Mouse (Mus musculus) layer of hippocampus, adult 8-10 months (tissue): Measurements from ENCODE around the gene Vmn1r26. TPM values are rescaled to one million over a fixed set of nuclear protein-coding genes. Genes with fewer than 3 reads are reported as not detected.
"Not testable (repeated sequence)": the region's sequence is repeated elsewhere in the genome, so short reads cannot be mapped to it uniquely, and the experiment has no call there.

Source experiments
- DNase-seq, 2 experiments: peaks; one replicate each; pipeline ENCODE4 v3.0.0; 2022; ENCODE audit warnings: low spot score in 2 of 2
- total RNA-seq, 4 experiments: library from RNA; stranded (reverse); gene quantifications; 2 replicates each; pipeline ENCODE4 v1.2.4; 2022

The Vmn1r26 gene
- not detected for total RNA-seq

- DNase-seq, result no peak
Measured at GRCm38 (mm10) chr6:58015059-58015458, at the start of gene Vmn1r26. Vmn1r26 (minus strand) TSS chr6:58015159.

GRCm38 (mm10) chr6:58044025-58044424, 29.1 kb upstream of the Vmn1r26 start:
- no peak for DNase-seq

- DNase-seq, result not testable (repeated sequence)
Measured at GRCm38 (mm10) chr6:58017478-58017877, 2.5 kb upstream of the Vmn1r26 start.

- no peak for DNase-seq
Measured at GRCm38 (mm10) chr6:57980710-57981109, 34.2 kb downstream of the Vmn1r26 start, which contains the start of gene Vmn1r25. Vmn1r25 (minus strand) TSS chr6:57980810.

- not testable (repeated sequence) for DNase-seq
Measured at GRCm38 (mm10) chr6:57961403-57961802, 53.6 kb downstream of the Vmn1r26 start, which contains the start of gene Vmn1r24. Vmn1r24 (minus strand) TSS chr6:57961503.

Other genes with a start within 250 kb of the Vmn1r26 start
- gene Vopp1, start 190.0 kb downstream of the Vmn1r26 start, total RNA-seq, result 10 to 100 TPM; 59.6 to 78.1 (median 72.4) TPM
- gene Vmn1r21, start 164.8 kb downstream of the Vmn1r26 start, total RNA-seq, result not detected
- not detected for gene Vmn1r22, start 107.1 kb downstream of the Vmn1r26 start, total RNA-seq
- gene Vmn1r23, start 88.3 kb downstream of the Vmn1r26 start, total RNA-seq, result not detected
- not detected for gene Vmn1r24, start 53.7 kb downstream of the Vmn1r26 start, total RNA-seq
- not detected for gene Vmn1r25, start 34.3 kb downstream of the Vmn1r26 start, total RNA-seq
- gene Vmn1r27, start 203.7 kb upstream of the Vmn1r26 start, total RNA-seq, result not detected
- gene Vmn1r28, start 246.9 kb upstream of the Vmn1r26 start, total RNA-seq, result not detected